In genomic region chr10:115467985-115468384, GRCm38 (mm10) we compare ENCODE assay signal across 22 mouse cellular contexts.
"Had no signal": no experiment of that assay in that cellular context is flagged by ENCODE, and none has a peak within 500 bp of the region (broad histone marks: within the 10 kb centered on the region; RNA-seq: fewer than 3 reads in every experiment).

No protein-coding gene starts in this region.

- H3K9ac ChIP-seq: heart, embryonic 12.5 days; hindbrain, embryonic 13.5 days; hindbrain, embryonic 15.5 days; limb, embryonic 13.5 days; limb, embryonic 15.5 days; liver, embryonic 12.5 days; liver, embryonic 14.5 days had no signal

- H3K9me3 ChIP-seq: heart, embryonic 10.5 days; heart, embryonic 12.5 days; hindbrain, embryonic 13.5 days; hindbrain, embryonic 15.5 days; limb, embryonic 13.5 days; limb, embryonic 15.5 days; liver, embryonic 12.5 days had no signal

- H3K27me3 ChIP-seq: heart, embryonic 12.5 days; hindbrain, embryonic 15.5 days; limb, embryonic 15.5 days; liver, embryonic 12.5 days had no signal

- H3K4me3 ChIP-seq: heart, embryonic 10.5 days; heart, embryonic 12.5 days; hindbrain, embryonic 13.5 days; hindbrain, embryonic 15.5 days; limb, embryonic 13.5 days; limb, embryonic 15.5 days; liver, embryonic 12.5 days had no signal

- DNase-seq: gastrocnemius, postnatal 14 days; gastrocnemius, postnatal 36 days; heart, adult 18-20 months; heart, postnatal 14 days; heart, postnatal 36 days; kidney, adult 11 months; kidney, adult 9 months; kidney, postnatal 14 days; layer of hippocampus, adult 9-11 months; layer of hippocampus, postnatal 36 days; left cerebral cortex, postnatal 4 days; lung, adult 18-20 months had no signal

- H3K4me2 ChIP-seq: heart, embryonic 12.5 days; hindbrain, embryonic 13.5 days; hindbrain, embryonic 15.5 days; limb, embryonic 13.5 days; limb, embryonic 15.5 days; liver, embryonic 12.5 days had no signal

- ATAC-seq: intestine, embryonic 16.5 days; liver, embryonic 12.5 days had no signal

- H3K36me3 ChIP-seq: heart, embryonic 10.5 days; heart, embryonic 12.5 days; hindbrain, embryonic 13.5 days; hindbrain, embryonic 15.5 days; limb, embryonic 13.5 days; limb, embryonic 15.5 days; liver, embryonic 12.5 days had no signal

- H3K27ac ChIP-seq: heart, embryonic 10.5 days; hindbrain, postnatal 0 days; limb, embryonic 13.5 days; limb, embryonic 15.5 days; liver, embryonic 12.5 days; liver, embryonic 14.5 days had no signal

- H3K4me1 ChIP-seq: heart, embryonic 10.5 days; hindbrain, embryonic 13.5 days; limb, embryonic 13.5 days; limb, embryonic 15.5 days; liver, embryonic 12.5 days had no signal
